Mouse (Mus musculus): Measurements from ENCODE around the gene Bloc1s5.
"Not testable (repeated sequence)": the region's sequence is repeated elsewhere in the genome, so short reads cannot be mapped to it uniquely, and the experiment has no call there.

The Bloc1s5 gene

GRCm38 (mm10) chr13:38634800-38635269, at the start of gene Bloc1s5:
Gene Bloc1s5 (minus strand): TSS chr13:38635109.
- peak; percentile 97 for DNase-seq (ENCODE audit: low read depth, low spot score)

- DNase-seq (ENCODE audit: low read depth, low spot score), result no peak
These were observed 37.4 kb upstream of the Bloc1s5 start for GRCm38 (mm10) chr13:38672336-38672735.

GRCm38 (mm10) chr13:38671451-38671850, 36.5 kb upstream of the Bloc1s5 start:
- not testable (repeated sequence) for DNase-seq (ENCODE audit: low read depth, low spot score)

GRCm38 (mm10) chr13:38670051-38670450, 35.1 kb upstream of the Bloc1s5 start:
- DNase-seq (ENCODE audit: low read depth, low spot score), result no peak

- DNase-seq (ENCODE audit: low read depth, low spot score), result peak; percentile 47
These were observed 33.6 kb upstream of the Bloc1s5 start for GRCm38 (mm10) chr13:38668514-38668913.

- DNase-seq (ENCODE audit: low read depth, low spot score), result no peak
These were observed 29.8 kb upstream of the Bloc1s5 start for GRCm38 (mm10) chr13:38664753-38665152.

- DNase-seq (ENCODE audit: low read depth, low spot score), result no peak
These were observed 24.7 kb upstream of the Bloc1s5 start for GRCm38 (mm10) chr13:38659524-38660136.

- DNase-seq (ENCODE audit: low read depth, low spot score), result peak; percentile 94
These were observed 23.8 kb upstream of the Bloc1s5 start, which contains the start of gene Eef1e1 for GRCm38 (mm10) chr13:38658528-38659280. Gene Eef1e1 (minus strand): TSS chr13:38659058.

- DNase-seq (ENCODE audit: low read depth, low spot score), result peak; percentile 7
These were observed 23.0 kb upstream of the Bloc1s5 start for GRCm38 (mm10) chr13:38657865-38658264.

- peak; percentile 80 for DNase-seq (ENCODE audit: low read depth, low spot score)
These were observed 15.4 kb upstream of the Bloc1s5 start for GRCm38 (mm10) chr13:38650292-38650691.

- no peak for DNase-seq (ENCODE audit: low read depth, low spot score)
These were observed 14.2 kb upstream of the Bloc1s5 start for GRCm38 (mm10) chr13:38649069-38649468.

GRCm38 (mm10) chr13:38641414-38641813, 6.5 kb upstream of the Bloc1s5 start:
- no peak for DNase-seq (ENCODE audit: low read depth, low spot score)

- no peak for DNase-seq (ENCODE audit: low read depth, low spot score)
These were observed 6.1 kb upstream of the Bloc1s5 start for GRCm38 (mm10) chr13:38640961-38641360.

GRCm38 (mm10) chr13:38638694-38639093, 3.8 kb upstream of the Bloc1s5 start:
- no peak for DNase-seq (ENCODE audit: low read depth, low spot score)

- peak; percentile 22 for DNase-seq (ENCODE audit: low read depth, low spot score)
These were observed 581 bp downstream of the Bloc1s5 start for GRCm38 (mm10) chr13:38634256-38634799.

- DNase-seq (ENCODE audit: low read depth, low spot score), result no peak
These were observed 1.5 kb downstream of the Bloc1s5 start for GRCm38 (mm10) chr13:38633287-38634000.

GRCm38 (mm10) chr13:38632556-38632955, 2.4 kb downstream of the Bloc1s5 start:
- no peak for DNase-seq (ENCODE audit: low read depth, low spot score)

GRCm38 (mm10) chr13:38626229-38626525, 8.7 kb downstream of the Bloc1s5 start:
- no peak for DNase-seq (ENCODE audit: low read depth, low spot score)

- peak; percentile 33 for DNase-seq (ENCODE audit: low read depth, low spot score)
These were observed 9.2 kb downstream of the Bloc1s5 start for GRCm38 (mm10) chr13:38625492-38626228.

GRCm38 (mm10) chr13:38624292-38624902, 10.5 kb downstream of the Bloc1s5 start:
- DNase-seq (ENCODE audit: low read depth, low spot score), result no peak

GRCm38 (mm10) chr13:38623296-38623695, 11.6 kb downstream of the Bloc1s5 start:
- no peak for DNase-seq (ENCODE audit: low read depth, low spot score)
